Mouse (Mus musculus): ENCODE results near the gene Eif2b3.

The Eif2b3 gene

GRCm38 (mm10) chr4:117136034-117136433 is 116.8 kb downstream of the Eif2b3 start:
- in situ Hi-C loops (cut with MboI; ENCODE audit: low sequenced_read_pairs), result no loop called here
